Mouse (Mus musculus): ENCODE results near the gene Tacr1.
"Not testable (repeated sequence)": the region's sequence is repeated elsewhere in the genome, so short reads cannot be mapped to it uniquely, and the experiment has no call there.

The Tacr1 gene

DNA sequence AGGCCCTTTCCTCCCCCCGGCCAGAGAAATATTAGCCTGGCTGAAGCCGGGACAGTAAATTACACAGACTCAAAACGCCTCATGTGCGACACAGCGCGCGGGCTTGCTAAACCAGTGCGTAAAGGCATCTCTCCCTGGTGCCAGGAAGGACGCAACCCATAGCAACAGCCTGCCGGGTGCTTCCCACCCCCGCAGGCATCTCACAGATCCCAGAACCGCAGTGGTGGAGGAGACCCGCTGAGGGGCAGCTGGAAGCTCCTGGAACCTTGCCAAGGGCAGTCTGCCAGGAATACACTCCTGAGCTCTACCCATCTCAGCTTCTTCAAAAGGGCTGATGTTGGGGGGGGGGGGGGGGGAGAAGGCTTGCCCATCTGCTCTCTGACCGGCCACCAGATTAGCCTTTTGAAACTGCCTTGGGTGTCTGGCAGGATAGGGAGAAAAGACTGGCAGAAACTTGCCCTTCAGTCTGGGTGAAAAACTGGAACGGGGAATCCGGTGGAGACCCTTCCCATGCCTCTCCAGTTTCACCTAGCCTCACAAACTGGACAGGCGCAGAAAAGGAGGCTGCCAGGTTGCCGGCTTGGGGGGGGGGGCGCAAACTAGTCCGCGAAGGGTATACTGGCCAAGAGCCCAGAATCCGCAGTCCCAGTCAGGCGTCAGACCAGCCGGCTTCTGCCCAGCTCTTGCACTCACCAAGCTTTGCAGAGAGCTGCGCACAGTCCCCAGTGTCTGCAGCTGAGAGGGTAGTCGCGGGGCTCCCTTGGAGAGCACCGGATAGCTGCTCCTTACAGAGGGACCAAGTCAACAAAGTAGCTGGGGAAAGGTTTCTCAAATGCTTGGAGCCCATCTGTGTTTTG is at the start of gene Tacr1:
Gene Tacr1, plus strand, starts transcription at position 740 of the 857 bp plus-strand sequence.
- in situ Hi-C loops (cut with MboI, MseI), result no loop called here

DNA sequence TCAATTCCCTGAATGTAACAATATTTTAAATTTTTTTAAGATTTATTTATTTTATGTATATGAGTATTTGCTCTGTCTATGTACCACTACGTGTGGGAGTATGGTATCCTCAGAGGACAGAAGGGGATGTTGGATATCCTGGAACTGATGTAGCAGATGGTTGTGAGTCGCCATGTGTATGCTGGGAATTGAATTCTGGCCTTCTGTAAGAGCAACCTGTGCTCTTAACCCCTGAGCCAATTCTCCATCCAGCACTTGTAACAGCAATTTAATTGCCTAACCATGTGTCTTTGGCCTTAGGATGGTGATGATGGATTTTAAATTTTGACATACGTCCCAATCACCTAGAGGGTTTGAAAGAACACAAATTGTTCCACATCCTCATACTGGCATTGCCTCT is 26.0 kb upstream of the Tacr1 start:
- in situ Hi-C loops (cut with MboI, MseI), result no loop called here

DNA sequence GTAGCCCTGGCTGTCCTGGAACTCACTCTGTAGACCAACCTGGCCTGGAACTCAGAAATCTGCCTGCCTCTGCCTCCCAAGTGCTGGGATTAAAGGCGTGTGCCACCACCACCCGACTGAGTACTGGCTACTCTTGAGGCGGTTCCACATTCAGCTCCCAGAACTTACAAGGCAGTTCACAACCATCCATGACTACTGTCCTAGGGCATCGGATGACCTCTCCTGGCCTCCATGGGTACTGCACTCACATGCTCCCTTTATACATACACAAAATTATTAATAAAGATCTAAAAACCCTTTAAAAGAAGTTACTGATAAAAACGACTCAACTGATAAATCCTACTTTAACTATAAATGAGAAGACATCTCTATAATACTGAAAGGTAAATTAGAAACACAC is 18.6 kb upstream of the Tacr1 start:
- in situ Hi-C loops (cut with MboI, MseI), result no loop called here

DNA sequence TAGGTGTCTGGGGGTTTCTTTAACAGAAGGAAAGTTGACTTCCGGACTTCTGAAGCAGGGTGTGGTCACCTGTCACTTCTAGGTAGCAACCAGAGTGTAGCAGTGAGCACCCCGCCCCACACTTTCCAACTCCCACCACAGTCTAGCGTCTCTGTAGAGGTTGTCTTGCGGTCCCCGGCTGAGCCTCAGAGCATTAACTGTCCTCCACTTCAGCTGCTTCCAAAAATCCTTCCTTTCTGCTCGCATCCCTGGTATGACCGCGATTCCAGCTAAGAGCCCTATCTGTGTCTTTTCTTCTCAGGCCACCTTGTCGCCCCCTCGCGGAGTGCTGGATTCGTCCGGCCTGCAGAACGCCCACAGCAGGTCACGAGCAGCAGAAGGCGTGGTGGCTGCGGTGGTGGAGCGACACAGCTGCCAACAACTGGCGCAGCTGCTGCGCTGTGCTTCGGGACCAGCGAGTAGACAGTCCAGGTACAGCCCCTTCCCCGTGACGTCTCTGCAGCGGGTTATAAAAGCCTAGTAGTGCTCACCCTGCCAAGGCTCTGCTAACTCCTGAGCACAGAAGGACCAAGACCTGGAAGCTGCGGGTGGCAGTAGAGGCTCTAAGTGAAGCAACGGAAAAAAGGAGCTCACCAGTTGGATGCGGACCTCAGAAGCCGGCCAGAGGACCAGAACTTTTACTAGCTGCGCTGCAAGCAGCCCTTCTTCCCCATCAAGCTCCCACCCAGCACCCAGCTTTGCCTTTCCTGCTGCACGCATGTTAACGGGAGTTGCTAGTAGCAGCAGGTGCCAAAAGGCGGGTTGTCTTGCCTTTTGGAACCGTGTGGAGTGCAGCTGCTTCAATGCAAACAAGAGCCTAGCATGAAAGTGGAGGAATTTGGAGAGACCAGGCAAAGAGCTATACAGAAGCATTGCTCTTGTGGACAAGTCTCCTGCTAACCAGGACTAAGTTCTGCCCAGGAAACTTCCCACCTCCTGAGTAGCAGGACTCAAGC is 664 bp downstream of the Tacr1 start:
- in situ Hi-C loops (cut with MboI, MseI), result no loop called here

DNA sequence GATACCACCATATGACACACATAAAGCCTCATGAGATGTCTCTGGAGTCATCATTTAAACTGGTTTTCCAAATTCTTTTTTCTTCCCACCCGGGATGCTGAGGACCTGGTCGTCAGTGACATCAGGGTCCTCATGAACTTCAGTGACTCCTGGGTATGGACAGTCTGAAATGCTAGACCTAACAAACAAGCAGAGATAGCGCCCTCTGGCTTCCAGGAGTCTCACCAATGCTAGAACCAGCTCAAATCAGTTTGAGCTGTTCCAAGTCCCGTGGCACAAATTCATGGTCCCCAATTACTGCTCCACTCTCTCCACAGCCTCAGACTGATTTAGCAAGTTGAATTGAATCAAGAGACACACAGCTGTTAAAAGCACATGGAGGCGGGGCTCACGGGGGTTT is 16.2 kb downstream of the Tacr1 start:
- in situ Hi-C loops (cut with MboI, MseI), result loop anchor here (10.0 kb wide), 1 partner anchor 1996 kb away; no protein-coding TSS in a partner anchor

DNA sequence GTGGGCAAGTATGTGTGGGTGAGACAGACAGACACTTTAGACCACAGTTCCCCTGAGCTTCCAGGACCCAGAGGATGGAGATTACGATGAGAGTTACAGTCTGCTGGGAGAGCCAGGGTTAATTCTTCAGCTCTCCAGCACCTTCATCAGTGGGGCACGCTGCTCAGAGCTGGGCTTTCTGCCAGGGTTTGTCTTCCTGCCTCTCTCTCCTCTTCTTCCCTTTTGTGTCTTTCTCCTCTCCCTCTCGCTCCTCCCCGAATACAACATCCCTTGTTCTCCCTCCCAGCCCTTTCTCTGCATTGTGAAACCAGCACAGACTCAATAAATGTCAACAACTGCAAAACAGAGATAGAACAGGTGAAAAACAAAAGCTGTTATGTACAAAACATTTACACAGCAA is 18.1 kb downstream of the Tacr1 start:
- in situ Hi-C loops (cut with MboI, MseI), result loop anchor here (10.0 kb wide), 1 partner anchor 535 kb away; no protein-coding TSS in a partner anchor

DNA sequence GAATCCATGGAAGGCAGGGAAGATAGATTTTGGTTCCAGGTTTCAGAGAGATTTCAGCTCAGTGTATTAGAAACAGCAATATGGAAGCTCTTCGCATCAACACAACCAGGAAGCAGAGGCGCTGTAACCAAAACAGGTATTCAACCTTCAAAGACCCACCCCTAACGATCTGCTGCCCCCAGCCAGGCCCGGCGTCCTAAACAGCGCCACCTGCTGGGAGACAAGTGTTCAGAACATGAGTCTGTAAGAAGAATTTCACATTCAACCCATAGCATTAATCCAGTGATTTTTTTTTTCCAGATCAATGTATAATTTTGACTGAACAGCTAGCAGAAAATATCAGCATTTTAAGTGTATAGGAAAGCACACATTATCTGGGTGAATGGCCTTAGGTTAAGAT is 26.8 kb downstream of the Tacr1 start:
- in situ Hi-C loops (cut with MboI, MseI), result loop anchor here (10.0 kb wide), 1 partner anchor 544 kb away; no protein-coding TSS in a partner anchor

DNA sequence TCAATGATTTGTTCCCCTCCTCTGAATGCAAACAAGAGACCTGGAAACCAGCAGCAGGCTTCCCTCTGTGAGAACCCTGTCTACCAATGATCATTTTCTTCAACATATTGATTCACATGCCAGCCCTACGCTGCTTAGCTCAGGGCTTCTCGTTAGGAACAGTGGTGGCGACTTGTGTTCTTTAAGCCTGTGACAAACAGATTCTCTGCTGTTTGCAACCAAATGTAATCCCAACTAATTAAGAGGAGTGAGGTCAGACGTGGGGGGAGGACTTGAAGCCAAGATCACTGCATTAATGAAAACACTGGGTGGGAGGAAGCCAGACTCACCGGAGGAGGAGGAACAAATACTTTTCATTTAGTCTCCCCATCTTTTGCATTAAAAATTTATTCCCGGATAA is 27.6 kb downstream of the Tacr1 start:
- in situ Hi-C loops (cut with MboI, MseI), result loop anchor here (10.0 kb wide), 2 partner anchors 545 to 1665 kb away; no protein-coding TSS in a partner anchor

DNA sequence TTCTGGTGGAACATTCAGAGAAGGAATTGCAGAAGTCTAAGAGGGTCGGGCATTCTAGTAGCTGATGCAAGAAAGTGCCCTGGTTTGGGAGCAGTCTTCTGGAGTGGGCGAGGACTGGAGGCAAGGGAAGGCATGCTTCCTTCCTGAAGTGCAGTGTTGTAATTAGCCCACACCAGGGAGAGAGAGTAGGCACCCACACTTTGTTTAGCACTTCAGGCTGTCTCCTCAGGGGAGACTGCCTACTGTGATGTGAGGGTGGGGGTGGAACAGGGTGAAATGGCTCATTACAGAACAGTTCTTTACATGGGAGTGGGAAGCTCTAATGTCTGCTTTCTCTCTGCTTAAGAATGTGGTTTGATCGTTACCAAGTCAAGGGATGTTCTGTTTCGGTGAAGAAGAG is 35.0 kb downstream of the Tacr1 start:
- in situ Hi-C loops (cut with MboI, MseI), result loop anchor here (10.0 kb wide), 1 partner anchor 1672 kb away; no protein-coding TSS in a partner anchor

DNA sequence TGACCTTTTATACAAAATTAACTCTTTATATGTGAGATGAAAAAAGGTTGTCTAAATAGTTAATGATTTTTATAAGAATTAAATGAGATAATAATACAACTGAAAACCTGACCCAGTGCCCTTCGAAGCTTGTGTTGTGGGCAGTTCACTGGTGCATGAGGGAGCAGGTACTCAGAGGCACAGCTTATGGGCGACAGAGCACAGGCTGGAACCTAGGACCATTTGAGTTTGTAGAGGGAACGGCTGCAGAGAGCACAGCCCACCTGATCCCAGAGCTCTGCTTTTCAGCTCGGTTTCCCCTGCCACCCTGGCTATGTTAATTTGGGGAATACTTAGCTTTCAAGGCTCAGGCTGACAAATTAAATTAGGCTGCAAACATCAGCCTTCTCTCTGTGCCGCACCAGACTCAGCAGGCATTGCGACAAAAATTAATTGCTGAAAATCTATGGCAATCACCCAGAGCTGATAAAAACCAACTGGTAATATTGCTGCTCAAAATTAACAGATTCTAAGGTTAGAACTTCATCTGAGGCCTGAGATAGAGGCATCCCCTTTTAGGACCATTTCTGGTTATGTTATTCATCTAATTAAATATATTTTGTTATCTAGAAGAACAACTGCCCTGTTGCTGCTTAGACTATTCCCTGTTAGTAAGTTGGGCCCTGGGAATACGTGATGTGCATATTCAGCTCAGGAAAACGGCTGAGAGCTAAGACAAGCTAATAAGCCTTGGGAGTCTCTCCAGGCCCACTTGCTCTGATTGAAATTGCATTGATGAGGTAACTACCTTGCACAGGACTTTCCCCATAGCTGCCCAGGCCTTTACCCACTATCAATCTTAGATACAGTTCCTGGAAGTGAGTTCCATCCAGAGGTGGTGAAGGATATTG is 50.3 kb downstream of the Tacr1 start:
- in situ Hi-C loops (cut with MboI, MseI), result not testable (repeated sequence)

DNA sequence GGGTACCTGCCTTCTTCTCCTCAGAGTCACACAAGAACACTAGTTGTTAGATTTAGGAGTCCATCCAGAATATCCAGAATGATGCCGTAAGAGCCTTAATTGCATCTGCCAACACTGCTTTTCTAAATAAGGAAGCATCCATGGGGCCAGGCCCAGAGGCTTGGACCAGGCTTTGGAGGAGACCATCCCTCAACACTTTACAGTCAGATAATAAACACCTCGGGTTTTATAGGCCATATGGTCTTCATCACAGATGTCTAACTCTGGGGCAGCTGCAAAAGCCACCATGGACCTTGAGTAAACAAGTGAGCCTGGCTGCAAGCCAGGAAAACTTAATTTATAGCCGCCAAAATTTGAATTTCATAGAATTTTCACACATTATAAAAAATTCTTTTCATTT is 53.1 kb downstream of the Tacr1 start:
- in situ Hi-C loops (cut with MboI, MseI), result no loop called here

DNA sequence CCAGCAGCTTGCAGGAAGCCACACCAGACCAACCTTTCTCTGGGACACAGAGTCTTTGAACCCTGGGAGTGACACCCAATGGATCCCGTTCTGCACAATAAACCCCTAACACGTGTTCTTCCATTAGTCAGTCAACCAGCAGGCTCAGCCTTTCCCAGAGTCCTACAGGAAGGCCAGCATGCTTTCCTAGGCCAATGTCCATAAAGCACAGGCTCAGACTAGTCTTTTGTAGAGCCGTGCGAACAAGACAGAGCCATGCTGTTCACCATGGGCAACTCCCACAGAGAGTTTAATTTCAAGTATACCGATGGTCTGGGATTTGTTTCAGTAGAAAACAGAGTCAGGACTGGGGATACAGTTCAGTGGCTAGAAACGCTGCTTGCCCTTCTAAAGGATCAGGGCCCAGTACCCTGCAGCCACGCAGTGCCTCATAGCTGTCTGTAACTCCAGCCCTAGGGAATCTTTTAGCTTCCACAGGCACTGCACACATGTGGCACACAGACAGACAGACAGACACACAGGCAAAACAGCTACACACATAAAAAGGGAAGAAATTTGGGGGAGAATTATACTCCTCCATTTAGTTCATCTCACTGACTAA is 55.1 kb downstream of the Tacr1 start:
- in situ Hi-C loops (cut with MboI, MseI), result no loop called here

DNA sequence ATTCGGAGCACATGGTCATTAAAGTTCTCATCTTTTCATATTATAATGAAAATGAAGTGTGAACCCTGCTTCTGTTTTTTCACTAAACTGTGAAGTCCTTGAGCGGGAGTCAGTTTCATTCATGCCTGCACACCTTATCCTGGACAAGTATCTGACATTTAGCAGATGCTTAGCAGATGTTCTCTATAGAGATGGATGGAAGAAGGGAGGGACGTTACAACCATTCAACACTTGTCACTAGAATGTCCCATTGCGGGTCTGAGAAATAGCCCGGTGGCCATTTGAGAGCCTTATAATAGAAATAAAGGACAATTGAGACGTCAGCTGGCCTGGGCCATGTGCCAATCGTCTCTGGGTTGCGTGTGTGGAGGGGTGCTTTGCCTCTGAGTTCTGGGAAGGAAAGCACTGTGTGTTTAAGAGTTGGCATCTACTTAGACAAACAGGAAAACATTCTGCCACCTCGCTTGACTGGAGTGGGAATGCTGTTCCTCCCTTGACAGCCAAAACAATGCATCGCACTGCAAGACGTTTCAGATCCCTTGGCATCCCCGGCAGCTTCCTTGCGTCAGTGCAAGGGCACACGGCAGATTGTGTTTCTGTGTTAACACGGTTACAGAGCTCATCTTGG is 56.7 kb downstream of the Tacr1 start:
- in situ Hi-C loops (cut with MboI, MseI), result no loop called here

DNA sequence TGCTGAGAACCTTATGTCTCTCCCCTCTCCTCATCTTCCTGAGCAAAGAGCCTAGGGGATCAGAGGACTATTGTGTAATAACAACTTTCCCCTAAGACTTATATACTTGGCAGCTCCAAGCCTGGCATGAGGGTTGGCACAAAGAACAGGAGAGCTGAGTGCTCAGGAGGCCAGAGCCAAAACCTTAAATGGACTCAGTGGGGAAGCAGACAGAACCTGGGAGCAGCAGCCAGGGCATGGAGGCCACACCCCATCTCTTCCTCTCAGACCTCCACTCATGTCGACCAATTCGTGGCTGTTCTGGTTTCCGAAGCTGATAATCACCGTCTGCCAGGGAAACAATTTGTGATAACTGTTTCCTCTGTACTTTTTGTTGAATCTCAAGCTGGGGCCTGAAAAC is 61.0 kb downstream of the Tacr1 start:
- in situ Hi-C loops (cut with MboI, MseI), result no loop called here

DNA sequence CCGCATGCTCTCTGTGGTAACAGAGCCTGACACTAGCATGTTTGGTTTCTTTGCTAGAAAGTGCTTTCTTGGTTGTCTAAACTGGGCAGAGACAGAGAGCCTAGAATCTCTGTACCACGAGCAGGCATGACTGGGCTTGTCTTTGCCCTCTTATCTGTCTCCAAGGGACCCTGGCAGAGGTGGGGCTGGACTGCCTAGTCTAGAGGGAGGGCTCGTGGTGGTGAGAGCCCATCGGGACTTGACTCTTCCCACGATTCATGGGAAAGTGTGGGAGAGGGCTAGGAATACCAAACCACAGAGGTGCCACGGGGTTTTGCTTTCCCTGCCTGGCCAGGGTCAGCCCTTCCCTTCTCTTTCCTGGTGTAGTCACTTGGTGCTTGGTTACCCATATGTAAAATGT is 72.3 kb downstream of the Tacr1 start:
- in situ Hi-C loops (cut with MboI, MseI), result no loop called here

DNA sequence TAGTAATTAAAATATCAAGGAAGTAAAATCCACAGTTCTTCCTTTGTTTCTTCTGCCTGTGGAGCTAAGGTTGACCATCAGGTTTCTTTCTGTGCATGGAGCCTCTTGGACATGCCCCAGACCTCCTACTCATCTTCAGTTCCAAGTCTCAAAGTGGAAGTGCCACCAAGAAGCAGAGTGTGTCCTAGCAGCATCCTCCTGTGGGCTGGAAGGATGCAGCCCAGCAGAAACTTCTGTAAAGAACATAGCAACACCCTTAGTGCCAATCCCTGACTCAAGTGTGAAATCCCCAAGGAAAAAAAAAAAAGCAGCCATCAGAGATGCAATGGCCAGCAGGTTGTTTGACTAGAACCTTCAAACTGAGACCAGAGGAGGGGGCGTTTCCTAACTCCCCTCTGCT is 81.7 kb downstream of the Tacr1 start:
- in situ Hi-C loops (cut with MboI, MseI), result no loop called here

DNA sequence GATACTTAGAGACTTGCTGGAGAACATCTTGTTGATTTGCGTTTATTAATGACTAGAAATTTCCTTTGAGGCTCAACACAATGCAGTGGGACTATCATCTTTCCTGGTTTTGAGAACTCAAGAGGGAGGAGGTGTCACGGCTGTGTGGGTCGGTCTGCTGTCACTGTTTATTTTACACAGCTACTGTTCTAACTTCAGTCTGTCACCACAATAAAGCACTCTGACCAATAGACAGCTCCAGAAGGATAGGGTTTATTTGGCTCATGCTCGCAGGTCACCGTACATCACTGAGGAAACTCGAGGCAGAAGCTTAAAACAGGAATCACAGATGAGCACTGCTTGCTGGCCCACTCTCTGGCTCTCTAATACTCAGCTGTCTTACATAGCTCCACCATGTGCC is 92.3 kb downstream of the Tacr1 start:
- in situ Hi-C loops (cut with MboI, MseI), result no loop called here

DNA sequence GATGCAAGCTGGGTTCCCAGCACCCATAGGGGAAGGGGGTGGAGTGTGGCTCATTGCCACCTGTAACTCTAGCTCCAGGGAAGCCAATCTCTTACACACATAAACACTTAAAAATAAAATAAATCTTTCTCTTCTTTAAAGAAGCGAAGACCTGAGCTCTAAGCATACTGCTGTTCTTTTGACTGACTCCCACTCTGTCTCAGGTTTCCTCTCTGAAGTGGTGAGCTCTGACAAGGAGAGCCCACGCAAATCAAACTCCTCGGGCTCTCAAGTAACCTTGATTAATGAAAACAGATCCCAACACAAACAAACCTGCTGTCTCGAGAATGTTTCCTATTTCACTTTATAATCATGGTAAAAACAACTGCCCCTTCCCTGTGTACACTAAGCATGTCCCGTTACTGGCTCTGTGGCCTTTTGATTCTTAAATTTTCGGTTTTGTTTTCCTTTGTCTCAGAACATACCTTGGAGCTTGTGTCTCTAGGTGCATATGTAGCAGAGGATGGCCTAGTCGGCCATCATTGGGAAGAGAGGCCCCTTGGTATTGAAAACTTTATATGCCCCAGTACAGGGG is 108.8 kb downstream of the Tacr1 start:
- in situ Hi-C loops (cut with MboI, MseI), result no loop called here

DNA sequence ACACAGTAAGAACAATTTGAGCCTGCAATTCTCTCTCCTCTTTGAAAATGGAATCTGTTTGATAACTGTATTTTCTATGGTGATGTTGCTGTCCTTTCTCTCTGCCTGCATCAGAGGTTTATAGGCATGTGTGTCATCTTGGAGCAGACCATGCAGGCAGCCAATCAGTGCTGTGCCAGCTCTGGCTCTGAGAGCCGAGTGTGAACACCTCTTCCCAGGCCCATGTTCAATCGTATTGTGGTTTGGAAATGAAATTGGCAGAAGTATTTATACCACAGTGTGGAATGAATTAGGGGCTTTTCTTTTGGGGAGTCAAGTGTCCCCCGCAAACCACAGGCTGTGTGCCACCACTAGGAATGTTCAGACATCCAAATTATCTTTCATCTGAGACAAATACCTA is 117.5 kb downstream of the Tacr1 start:
- in situ Hi-C loops (cut with MboI, MseI), result loop anchor here (5.0 kb wide), 1 partner anchor 173 kb away; no protein-coding TSS in a partner anchor

DNA sequence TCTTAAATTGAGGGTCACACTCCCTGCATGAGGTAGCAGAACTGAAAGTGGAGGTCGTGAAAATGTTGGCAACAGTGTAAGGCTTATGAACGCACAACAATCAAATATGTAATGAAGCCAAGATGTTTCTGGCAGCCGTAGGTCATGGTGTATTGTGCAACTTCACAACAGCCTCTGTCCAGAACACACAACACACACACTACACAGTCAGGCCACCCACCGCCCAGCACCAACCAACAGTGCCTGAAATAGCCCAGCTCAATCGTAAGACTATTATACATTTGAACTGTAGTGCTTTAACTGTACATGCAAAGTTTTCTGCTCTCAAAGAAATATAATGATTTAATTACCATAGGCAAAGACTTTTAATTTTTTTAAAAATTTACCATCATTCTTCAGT is 120.4 kb downstream of the Tacr1 start:
- in situ Hi-C loops (cut with MboI, MseI), result no loop called here
